Mouse (Mus musculus): ENCODE measurements around the gene Ankrd6. TPM values are rescaled to one million over a fixed set of nuclear protein-coding genes. Genes with fewer than 3 reads are reported as not detected.

Gene Ankrd6
- polyA plus RNA-seq, 1 experiment = not detected

- peaks cover 32% of the 10 kb centered on the region for H3K4me1 ChIP-seq (ENCODE audit: control insufficient read depth, insufficient read depth, low read length)
- TF ChIP-seq POLR2A (IDR thresholded peaks at IDR 0.05; ENCODE audit: insufficient read depth, low read depth, low read length) = no peak
- no peak for TF ChIP-seq CTCF (IDR thresholded peaks at IDR 0.05; ENCODE audit: insufficient read depth, low read depth, low read length)
- WGBS = 44% methylated on average over 15 of the region's 15 CpGs
- H3K4me3 ChIP-seq (ENCODE audit: insufficient read depth, low read depth, low read length) = peak overlapping the region; percentile 30
- H3K27ac ChIP-seq (ENCODE audit: insufficient read depth, low read depth, low read length) = peak overlapping the region; percentile 34
These were observed 88.5 kb downstream of the Ankrd6 start for GRCm38 (mm10) chr4:32862011-32862750.

- Histone ChIP-seq H3K4me3 (ENCODE audit: insufficient read depth, low read depth, low read length) (no peak overlapping the region), H3K4me1 (ENCODE audit: control insufficient read depth, insufficient read depth, low read length) (peaks cover 32% of the 10 kb centered on the region), H3K27ac (ENCODE audit: insufficient read depth, low read depth, low read length) (no peak overlapping the region)
- WGBS = 38% methylated on average over 18 of the region's 18 CpGs
- no peak for TF ChIP-seq CTCF (IDR thresholded peaks at IDR 0.05; ENCODE audit: insufficient read depth, low read depth, low read length)
- TF ChIP-seq POLR2A (IDR thresholded peaks at IDR 0.05; ENCODE audit: insufficient read depth, low read depth, low read length) = no peak
These were observed 90.3 kb downstream of the Ankrd6 start for GRCm38 (mm10) chr4:32860184-32860965.

GRCm38 (mm10) chr4:32855580-32855979 lies 95.1 kb downstream of the Ankrd6 start:
- no peak overlapping the region for H3K4me3 ChIP-seq (ENCODE audit: insufficient read depth, low read depth, low read length)
- H3K27ac ChIP-seq (ENCODE audit: insufficient read depth, low read depth, low read length) = no peak overlapping the region
- H3K4me1 ChIP-seq (ENCODE audit: control insufficient read depth, insufficient read depth, low read length) = peaks cover 14% of the 10 kb centered on the region
- no peak for TF ChIP-seq CTCF (IDR thresholded peaks at IDR 0.05; ENCODE audit: insufficient read depth, low read depth, low read length)
- TF ChIP-seq POLR2A (IDR thresholded peaks at IDR 0.05; ENCODE audit: insufficient read depth, low read depth, low read length) = no peak
- 58% methylated on average over 9 of the region's 9 CpGs for WGBS

- H3K27ac ChIP-seq (ENCODE audit: insufficient read depth, low read depth, low read length) = no peak overlapping the region
- no peak overlapping the region for H3K4me3 ChIP-seq (ENCODE audit: insufficient read depth, low read depth, low read length)
- H3K4me1 ChIP-seq (ENCODE audit: control insufficient read depth, insufficient read depth, low read length) = peaks cover 9% of the 10 kb centered on the region
- WGBS = 89% methylated on average over 4 of the region's 4 CpGs
- TF ChIP-seq POLR2A (IDR thresholded peaks at IDR 0.05; ENCODE audit: insufficient read depth, low read depth, low read length) (no peak), CTCF (IDR thresholded peaks at IDR 0.05; ENCODE audit: insufficient read depth, low read depth, low read length) (no peak)
These were observed 95.7 kb downstream of the Ankrd6 start for GRCm38 (mm10) chr4:32854956-32855355.

- WGBS = 67% methylated on average over 5 of the region's 5 CpGs
- H3K4me1 ChIP-seq (ENCODE audit: control insufficient read depth, insufficient read depth, low read length) = peaks cover 9% of the 10 kb centered on the region
- H3K27ac ChIP-seq (ENCODE audit: insufficient read depth, low read depth, low read length) = no peak overlapping the region
- TF ChIP-seq CTCF (IDR thresholded peaks at IDR 0.05; ENCODE audit: insufficient read depth, low read depth, low read length) (no peak), POLR2A (IDR thresholded peaks at IDR 0.05; ENCODE audit: insufficient read depth, low read depth, low read length) (no peak)
- no peak overlapping the region for H3K4me3 ChIP-seq (ENCODE audit: insufficient read depth, low read depth, low read length)
These were observed 96.9 kb downstream of the Ankrd6 start for GRCm38 (mm10) chr4:32853609-32854188.

GRCm38 (mm10) chr4:32852819-32853218 lies 97.8 kb downstream of the Ankrd6 start:
- TF ChIP-seq POLR2A (IDR thresholded peaks at IDR 0.05; ENCODE audit: insufficient read depth, low read depth, low read length) = no peak
- no peak for TF ChIP-seq CTCF (IDR thresholded peaks at IDR 0.05; ENCODE audit: insufficient read depth, low read depth, low read length)
- Histone ChIP-seq H3K27ac (ENCODE audit: insufficient read depth, low read depth, low read length) (no peak overlapping the region), H3K4me3 (ENCODE audit: insufficient read depth, low read depth, low read length) (no peak overlapping the region), H3K4me1 (ENCODE audit: control insufficient read depth, insufficient read depth, low read length) (peaks cover 9% of the 10 kb centered on the region)
- WGBS = 60% methylated on average over 6 of the region's 6 CpGs

GRCm38 (mm10) chr4:32852294-32852693 lies 98.3 kb downstream of the Ankrd6 start:
- H3K27ac ChIP-seq (ENCODE audit: insufficient read depth, low read depth, low read length) = no peak overlapping the region
- TF ChIP-seq POLR2A (IDR thresholded peaks at IDR 0.05; ENCODE audit: insufficient read depth, low read depth, low read length) = no peak
- TF ChIP-seq CTCF (IDR thresholded peaks at IDR 0.05; ENCODE audit: insufficient read depth, low read depth, low read length) = no peak
- no peak overlapping the region for H3K4me3 ChIP-seq (ENCODE audit: insufficient read depth, low read depth, low read length)
- WGBS = 74% methylated on average over 8 of the region's 8 CpGs
- peaks cover 9% of the 10 kb centered on the region for H3K4me1 ChIP-seq (ENCODE audit: control insufficient read depth, insufficient read depth, low read length)

- H3K4me3 ChIP-seq (ENCODE audit: insufficient read depth, low read depth, low read length) = no peak overlapping the region
- no peak overlapping the region for H3K27ac ChIP-seq (ENCODE audit: insufficient read depth, low read depth, low read length)
- no peak for TF ChIP-seq CTCF (IDR thresholded peaks at IDR 0.05; ENCODE audit: insufficient read depth, low read depth, low read length)
- no peak for TF ChIP-seq POLR2A (IDR thresholded peaks at IDR 0.05; ENCODE audit: insufficient read depth, low read depth, low read length)
- H3K4me1 ChIP-seq (ENCODE audit: control insufficient read depth, insufficient read depth, low read length) = peaks cover 5% of the 10 kb centered on the region
- WGBS = 75% methylated on average over 3 of the region's 3 CpGs
These were observed 112.2 kb downstream of the Ankrd6 start for GRCm38 (mm10) chr4:32838401-32838800.

- H3K4me3 ChIP-seq (ENCODE audit: insufficient read depth, low read depth, low read length) = no peak overlapping the region
- H3K27ac ChIP-seq (ENCODE audit: insufficient read depth, low read depth, low read length) = no peak overlapping the region
- WGBS = 61% methylated on average over 9 of the region's 9 CpGs
- TF ChIP-seq CTCF (IDR thresholded peaks at IDR 0.05; ENCODE audit: insufficient read depth, low read depth, low read length) (no peak), POLR2A (IDR thresholded peaks at IDR 0.05; ENCODE audit: insufficient read depth, low read depth, low read length) (no peak)
- H3K4me1 ChIP-seq (ENCODE audit: control insufficient read depth, insufficient read depth, low read length) = peaks cover 11% of the 10 kb centered on the region
These were observed 114.6 kb downstream of the Ankrd6 start for GRCm38 (mm10) chr4:32836071-32836470.
